Mouse (Mus musculus) liver, adult 2 months (tissue): ENCODE results near the gene Aire.

Source experiments
- CTCF ChIP-seq: fragments of 200-500 bp; IDR thresholded peaks from 2 replicates; pipeline ENCODE4 v1.5.1; 2011; ENCODE audit warnings: low read depth, low read length, control low read depth
- POLR2A ChIP-seq: fragments of 200-500 bp; IDR thresholded peaks from 2 replicates; pipeline ENCODE4 v1.6.1; 2011; ENCODE audit warnings: low read length, control low read depth; ENCODE audit not compliant: insufficient read depth; ENCODE audit errors: extremely low read depth

DNA sequence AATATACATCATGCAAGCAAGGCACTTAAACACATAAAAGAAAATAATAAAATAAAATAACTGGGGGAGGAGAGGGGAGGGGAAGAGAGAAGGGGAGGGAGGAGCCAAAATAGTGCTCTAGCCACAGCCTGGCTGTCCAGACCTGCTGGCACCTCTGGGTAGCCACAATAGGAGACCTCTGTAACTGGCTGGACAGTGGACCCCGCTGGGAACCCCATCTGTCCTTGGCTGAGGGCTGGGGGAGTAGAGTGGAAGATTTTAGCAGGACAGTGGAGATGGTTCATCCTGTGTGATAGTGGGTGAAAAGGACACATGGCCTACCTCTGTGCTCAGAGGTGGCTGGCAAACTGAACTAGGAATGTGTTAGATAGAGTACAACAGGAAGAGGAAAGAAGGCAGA lies 1.1 kb upstream of the Aire start:
- TF ChIP-seq CTCF, result no peak
- no peak for TF ChIP-seq POLR2A
